Mouse (Mus musculus): ENCODE measurements around the gene Grk1.
A peak's percentile ranks its signal among the peaks of the same experiment; 100 is the strongest.

Grk1 gene

GRCm38 (mm10) chr8:13430866-13431265, 26.0 kb downstream of the Grk1 start:
- no peak for DNase-seq

DNA sequence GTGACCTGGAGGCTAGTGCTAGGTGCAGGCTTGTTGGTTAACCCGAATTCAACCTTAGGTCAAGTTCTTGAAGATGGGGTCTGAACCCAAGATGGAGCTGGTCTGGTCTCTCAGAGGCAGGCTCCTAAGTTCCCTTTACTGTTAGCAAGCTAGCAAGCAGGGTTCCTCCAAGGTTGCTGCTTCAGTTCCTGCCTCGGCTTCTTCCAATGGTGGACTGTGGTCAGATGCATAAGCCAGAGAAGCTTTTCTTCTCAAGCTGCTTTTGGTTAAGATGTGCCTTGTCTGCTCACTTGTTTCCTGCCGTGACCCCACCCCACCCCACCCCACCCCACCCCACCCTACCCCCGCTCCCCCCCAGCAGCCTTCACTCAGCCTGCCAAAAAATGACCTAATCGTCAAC, 28.2 kb downstream of the Grk1 start:
- no peak for DNase-seq

DNA sequence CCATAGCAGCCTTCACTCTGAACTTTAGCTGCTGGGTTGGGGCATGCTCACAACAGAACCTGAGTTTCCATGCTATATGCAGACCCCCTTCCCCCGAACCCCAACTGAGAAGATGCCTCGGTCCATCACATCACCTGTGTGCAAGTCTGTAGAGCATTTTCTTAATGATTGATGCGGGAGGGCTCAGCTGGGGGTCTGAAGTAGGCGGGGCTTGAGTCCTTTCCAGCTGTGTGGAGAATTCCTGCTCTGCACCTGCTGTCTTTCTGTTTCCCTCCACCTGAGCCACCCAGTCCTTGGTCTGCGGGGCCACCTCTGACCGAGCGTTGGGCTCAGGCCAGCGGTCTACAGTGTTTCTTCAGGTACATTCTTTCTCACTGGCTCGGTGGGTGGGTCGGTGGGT, 30.0 kb downstream of the Grk1 start, which contains the start of gene Tmem255b:
Gene Tmem255b, plus strand, starts transcription at position 301 of the 400 bp plus-strand sequence.
- DNase-seq = no peak

DNA sequence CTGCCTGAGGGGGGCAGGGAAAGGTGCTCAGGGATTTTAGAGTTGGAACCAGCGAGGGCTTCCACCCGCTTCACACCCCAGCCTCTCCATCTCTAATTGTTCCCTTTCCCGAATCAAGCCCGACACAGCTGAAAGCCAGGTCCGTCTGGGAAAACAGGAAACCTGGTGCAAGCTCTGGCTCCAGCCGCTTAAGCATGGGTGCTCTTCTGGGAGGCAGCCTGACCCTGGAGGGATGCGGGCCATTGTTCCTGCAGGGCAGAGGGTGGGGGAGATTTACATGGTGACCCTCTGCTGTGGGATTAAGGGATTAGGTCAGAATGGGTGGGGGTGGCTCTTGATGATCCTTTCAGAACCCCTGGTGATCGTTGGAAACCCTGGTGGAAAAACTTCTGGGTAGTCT, 31.2 kb downstream of the Grk1 start:
- DNase-seq = no peak

DNA sequence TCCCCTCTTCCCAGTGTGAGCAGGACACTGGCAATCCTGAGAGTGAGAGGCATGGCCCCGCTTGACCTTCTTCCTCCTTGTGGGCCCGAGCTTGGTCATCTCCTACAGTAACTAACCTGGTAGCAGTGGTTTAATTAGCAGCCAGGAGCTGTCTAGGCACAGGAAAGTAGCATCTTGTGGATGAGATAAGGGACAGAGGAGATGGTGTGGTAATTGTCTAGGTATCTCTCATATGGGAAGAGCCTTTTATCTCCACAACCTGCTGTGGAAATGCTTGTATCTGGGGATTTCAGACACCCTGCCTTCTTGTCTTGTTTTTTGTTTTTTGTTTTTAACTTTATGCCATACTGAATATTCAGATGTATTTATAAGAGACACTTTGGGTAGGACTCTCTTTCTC, 32.6 kb downstream of the Grk1 start:
- no peak for DNase-seq

DNA sequence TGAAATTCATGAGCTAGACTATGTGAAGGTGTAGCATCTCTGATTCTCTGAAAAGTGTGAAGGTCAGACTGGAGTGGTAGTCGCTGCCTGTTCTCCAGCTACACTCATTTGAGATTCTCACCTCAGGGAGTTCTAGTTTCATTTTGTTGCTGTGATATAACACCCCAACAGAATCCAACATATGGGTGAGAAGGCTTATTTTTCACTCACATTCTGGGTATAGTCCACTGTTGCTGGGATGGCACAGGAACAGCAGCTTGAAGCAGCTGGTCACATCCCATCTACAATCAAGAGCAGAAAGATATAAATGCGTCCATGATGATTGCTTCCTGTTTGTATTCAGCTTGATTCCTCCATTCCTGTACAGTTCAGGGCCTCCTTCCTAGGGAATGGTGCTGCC, 37.3 kb downstream of the Grk1 start:
- DNase-seq = no peak

- DNase-seq = no peak
These were observed 41.6 kb downstream of the Grk1 start for GRCm38 (mm10) chr8:13446456-13446855.

- DNase-seq = no peak
These were observed 43.3 kb downstream of the Grk1 start for GRCm38 (mm10) chr8:13448145-13448544.

GRCm38 (mm10) chr8:13451747-13452277, 46.9 kb downstream of the Grk1 start:
- no peak for DNase-seq

DNA sequence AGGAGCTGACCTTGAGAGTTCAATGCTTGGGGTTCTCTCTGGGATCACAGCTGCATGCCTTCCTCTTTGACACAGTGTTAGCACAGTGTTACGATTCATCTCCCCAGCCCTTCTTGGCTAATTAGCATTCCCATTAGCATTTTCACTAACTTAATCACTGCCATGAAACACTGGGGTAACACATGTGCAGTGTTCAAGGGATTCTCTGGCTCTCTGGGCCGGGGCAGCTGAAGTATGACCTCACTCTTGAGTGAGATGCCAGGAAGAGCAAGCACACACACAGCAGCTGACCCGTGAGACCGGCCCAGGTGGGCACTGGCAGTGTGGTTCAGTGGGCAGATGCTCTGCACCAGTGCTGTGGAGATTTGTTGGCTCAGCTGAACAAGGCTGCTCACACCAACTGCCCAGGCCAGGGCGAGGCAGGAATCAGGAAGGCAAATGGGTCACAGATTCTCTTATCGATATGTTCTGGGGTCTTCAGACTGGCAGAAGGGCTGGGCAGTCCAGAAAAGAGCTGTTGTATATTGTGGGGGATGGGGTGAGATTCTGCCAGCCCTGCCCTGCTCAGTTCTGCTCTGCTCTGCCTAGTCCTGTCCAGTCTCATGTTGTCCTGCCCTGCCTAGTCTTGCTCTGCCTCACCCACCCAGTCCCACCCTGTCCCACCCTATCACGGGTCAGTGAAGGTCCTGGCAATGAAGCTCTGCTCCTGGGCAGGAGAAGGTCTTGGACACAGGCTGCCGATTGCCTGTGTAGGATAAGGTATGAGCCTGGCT, 49.6 kb downstream of the Grk1 start:
- no peak for DNase-seq

- DNase-seq = peak; percentile 43 to 50
These were observed 50.4 kb downstream of the Grk1 start for GRCm38 (mm10) chr8:13455295-13455694.

DNA sequence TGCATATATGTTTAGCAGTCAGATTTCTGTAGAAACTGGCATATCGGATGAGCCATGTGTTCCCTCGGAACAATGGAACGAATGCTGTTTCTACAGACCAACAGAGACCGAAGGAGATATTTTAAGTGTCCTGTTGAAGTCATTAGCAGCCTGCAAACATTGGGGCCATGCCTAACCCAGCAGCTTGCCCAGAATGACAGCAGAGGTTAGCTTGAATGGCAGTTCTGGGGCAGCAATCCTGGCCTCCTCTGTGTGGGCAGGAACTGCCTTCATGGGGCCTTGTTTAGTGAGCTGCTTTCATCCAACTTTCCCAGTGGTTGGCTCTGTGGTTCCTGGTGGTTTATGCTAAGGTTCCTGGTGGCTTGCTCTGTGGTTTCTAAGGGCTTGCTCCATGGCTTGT, 54.5 kb downstream of the Grk1 start:
- DNase-seq = no peak

DNA sequence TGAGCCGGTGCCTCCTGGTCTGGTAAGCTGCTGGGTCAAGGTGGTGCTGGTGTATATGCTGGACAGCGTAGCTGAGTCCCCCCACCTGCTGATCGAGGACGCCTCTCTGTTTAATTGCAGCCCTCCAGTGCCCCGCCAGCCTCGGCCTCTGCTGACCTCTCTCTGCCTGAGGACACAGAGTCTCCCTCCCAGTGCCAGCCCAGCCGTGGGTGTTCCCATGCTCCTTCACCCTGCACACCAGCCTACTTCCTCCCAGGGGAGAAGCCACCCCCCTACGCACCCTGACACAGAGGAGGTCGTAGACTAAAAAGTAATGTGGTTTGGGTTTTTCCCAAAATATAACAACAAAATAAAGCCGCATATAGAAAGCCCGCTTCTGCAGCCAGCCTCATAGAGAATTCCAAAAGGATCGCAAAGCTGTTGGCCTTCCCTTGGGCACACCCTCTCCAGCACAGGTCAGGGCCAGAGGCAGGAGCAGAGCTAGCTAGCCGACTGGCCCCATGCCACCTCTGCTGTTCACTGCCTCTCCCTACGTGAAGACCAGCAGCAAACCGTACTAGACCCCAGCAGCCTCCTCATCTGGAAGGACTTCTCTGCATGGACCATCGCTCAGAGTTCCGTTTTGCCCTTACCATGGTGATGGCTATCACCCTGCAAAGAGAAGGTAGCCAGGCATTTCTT, 56.3 kb downstream of the Grk1 start:
- no peak for DNase-seq

GRCm38 (mm10) chr8:13461843-13462242, 57.0 kb downstream of the Grk1 start:
- DNase-seq = peak; percentile 72 to 78

- DNase-seq = no peak
These were observed 57.5 kb downstream of the Grk1 start for GRCm38 (mm10) chr8:13462392-13462791.

DNA sequence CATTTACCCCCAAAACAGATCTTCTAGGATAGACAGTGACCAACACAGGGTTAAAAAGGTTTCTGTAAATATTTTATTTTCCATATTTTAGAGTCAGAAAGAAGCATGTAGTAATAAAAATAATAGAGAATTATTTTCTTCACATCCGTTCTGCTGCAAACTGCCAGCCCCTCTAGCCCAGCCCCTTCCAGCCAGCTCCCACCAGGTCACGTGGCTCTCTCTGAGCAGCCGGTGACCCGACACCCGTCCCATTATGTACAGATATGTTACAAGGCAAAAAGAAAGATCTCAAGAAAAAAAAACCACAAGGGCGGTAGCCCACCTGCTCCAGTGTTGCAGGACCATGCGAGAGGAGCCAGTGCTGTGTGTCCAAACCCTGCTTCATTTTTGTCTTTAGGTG, 60.4 kb downstream of the Grk1 start:
- no peak for DNase-seq

DNA sequence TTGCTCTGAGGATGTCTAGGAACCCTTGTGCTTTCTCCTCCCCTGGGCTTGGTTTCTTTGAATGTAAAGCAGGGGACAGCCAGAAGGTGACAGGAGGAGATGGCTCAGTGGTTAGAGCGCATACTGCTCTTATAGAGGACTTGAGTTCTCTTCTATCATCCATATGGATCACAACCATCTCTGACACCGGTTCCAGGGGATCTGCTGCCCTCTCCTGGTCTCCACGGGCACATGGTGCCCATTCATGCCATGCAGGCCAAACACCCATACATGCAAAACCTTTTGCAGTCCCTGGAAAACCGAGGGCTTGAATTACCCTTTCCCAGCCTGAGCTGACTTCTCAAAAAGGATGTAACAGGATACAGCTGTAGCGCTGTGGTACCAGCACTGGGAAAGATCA, 62.1 kb downstream of the Grk1 start:
- peak; percentile 26 to 28 for DNase-seq

- no peak for DNase-seq
These were observed 63.9 kb downstream of the Grk1 start for GRCm38 (mm10) chr8:13468737-13469136.

- DNase-seq = no peak
These were observed 66.6 kb downstream of the Grk1 start for GRCm38 (mm10) chr8:13471484-13471883.
